Mouse (Mus musculus) heart, postnatal 25 days (tissue): ENCODE results near the gene Trpt1. TPM values are rescaled to one million over a fixed set of nuclear protein-coding genes. Genes with fewer than 3 reads are reported as not detected.
A peak's percentile ranks its signal among the peaks of the same experiment; 100 is the strongest.

Experiments used
- DNase-seq: peaks from one replicate; pipeline ENCODE4 v3.0.0; 2022; ENCODE audit warnings: low spot score
- intact Hi-C: fragments of 180-260 bp; cut with DNase I; formaldehyde crosslinking; loops from one replicate; pipeline ENCODE4 v1.15.1; 2025
- total RNA-seq, 2 experiments: library from RNA; stranded (reverse); gene quantifications; 2 replicates each; pipeline ENCODE4 v1.2.3; 2021

Gene Trpt1
- total RNA-seq, 2 experiments from 2014 or later: 23.1 to 24.0 TPM

DNA sequence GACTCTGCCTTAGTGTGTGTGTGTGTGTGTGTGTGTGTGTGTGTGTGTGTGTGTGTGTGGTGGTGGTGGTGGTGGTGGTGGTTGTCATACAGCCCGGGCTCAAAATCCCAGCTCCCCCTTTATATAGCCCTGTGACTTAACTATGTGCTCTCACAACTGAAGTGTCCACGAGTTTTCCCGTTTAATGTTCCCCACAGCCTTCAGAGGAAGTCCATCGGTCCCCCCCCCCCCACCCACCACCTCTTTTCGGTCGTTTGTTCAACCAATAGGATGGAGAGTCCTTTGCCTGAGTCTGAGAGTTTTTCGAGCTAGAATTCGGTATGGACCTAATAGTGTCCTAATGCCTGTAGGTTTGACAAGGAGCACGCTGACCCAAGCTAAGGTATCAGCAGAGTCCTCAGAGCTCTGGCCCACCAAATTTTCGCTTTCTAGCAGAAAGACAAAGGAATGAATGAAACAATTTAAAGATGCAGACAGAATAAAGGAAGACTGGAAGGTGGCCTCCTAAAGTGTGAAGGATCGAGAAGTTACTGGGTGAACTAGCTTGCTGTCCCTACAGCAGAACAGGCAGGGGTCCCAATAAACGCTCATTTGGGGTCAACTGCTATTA, 22.2 kb upstream of the Trpt1 start:
- intact Hi-C loops: no loop called here
- DNase-seq: no peak

DNA sequence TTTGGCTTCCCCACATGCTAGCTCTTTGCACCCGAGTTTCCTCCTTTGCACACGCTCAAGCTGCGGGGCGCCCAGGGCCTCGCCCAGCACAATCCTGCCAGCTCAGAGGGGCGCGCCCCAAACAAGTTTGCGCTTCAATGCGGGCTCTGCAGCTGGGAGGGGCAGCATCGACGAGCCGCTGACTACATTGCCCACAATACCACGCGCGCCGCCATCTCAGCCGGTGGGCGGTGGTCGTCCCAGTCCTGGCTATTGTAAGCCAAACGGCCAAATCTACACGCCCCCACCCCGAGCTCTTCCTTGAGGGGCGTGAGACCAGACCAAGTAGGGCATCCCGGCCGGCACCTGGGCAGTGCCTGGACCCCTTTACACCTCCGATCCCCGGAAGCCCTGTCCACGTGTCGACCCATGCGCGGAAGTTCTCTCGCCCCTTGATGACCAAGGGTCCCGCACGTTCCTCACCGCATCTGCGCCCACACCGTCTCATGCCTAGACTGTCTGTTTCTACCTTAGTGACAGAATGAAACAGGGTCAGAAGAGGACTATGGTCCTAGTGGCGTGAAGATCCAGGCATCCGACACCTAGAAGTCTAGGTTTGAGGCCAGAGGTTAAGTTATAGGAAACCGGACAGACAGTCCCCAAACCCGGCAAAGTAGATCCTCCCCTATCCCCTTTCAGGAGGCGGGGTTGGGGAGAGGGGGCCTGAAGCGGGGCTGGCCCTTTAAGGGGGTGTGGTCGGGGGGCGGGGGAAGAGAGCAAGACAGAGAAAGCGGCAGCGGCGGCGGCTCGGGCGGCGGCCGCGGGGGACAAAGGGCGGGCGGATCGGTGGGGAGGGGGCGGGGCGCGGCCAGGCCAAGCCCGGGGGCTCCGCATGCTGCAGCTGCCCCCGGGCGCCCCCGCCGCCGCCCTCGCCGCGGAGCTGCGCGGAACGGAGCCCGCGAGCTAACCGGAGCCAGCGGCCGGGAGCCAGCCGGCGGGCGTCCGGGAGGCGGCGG, 21.4 kb upstream of the Trpt1 start, which contains the start of gene Ppp1r14b:
Gene Ppp1r14b, plus strand, starts transcription at position 758 of the 995 bp plus-strand sequence.
- intact Hi-C loops: loop anchor here (5.0 kb wide), 1 partner anchor 48 kb away; no protein-coding TSS in a partner anchor
- DNase-seq: peak; percentile 64

DNA sequence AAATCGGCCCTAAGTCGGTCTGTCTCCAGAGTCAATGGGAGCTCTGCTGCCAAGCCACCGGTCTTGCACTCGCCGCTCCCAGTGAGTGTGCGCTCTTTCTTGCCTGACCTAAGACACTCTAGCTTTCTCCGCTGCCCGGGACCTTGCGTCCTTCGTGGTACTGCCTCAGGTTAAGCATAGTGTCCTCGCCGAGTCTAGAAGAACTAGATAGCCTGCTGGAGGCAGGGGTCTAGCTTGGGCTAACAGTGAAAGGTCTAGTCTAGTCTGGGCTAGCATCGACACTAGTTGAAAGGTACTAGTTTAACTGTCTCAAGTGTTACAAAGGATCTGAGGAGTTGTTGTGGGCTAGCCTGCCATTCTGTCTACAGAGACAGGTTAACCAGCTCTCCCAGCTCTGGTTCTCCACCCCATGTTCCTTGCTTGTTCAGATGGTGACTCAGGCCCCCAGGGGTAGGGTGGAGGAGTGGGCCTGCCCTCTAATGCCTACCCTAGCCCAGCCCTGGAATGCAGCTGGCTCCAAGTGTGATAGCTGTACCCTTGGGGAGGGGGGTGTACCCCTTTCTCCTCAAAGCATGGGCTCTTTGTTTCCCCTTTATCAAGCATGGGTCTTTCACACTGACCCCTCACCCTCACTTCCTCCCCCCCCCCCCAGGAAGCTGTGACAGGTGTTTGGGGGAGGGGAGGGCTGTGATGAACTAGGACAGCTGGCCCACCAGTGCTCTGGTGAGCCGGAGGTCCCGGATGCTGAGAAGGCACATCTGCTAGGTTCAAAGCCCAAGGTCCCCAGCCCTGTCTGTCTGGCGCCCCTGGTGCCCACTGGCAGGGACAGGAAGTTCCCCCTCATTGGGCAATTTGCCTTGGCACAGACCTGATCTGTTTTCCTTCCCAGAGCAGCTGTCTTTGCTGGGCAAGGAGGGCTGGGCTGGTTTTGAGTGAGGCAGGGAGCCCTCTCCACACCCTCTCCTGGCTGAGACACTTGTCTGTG, 20.1 kb upstream of the Trpt1 start, which contains the start of gene Plcb3:
Gene Plcb3, minus strand, starts transcription at position 934 of the 985 bp plus-strand sequence.
- DNase-seq: peak; percentile 53
- intact Hi-C loops: loop anchor here (5.0 kb wide), 1 partner anchor 46 kb away; no protein-coding TSS in a partner anchor

DNA sequence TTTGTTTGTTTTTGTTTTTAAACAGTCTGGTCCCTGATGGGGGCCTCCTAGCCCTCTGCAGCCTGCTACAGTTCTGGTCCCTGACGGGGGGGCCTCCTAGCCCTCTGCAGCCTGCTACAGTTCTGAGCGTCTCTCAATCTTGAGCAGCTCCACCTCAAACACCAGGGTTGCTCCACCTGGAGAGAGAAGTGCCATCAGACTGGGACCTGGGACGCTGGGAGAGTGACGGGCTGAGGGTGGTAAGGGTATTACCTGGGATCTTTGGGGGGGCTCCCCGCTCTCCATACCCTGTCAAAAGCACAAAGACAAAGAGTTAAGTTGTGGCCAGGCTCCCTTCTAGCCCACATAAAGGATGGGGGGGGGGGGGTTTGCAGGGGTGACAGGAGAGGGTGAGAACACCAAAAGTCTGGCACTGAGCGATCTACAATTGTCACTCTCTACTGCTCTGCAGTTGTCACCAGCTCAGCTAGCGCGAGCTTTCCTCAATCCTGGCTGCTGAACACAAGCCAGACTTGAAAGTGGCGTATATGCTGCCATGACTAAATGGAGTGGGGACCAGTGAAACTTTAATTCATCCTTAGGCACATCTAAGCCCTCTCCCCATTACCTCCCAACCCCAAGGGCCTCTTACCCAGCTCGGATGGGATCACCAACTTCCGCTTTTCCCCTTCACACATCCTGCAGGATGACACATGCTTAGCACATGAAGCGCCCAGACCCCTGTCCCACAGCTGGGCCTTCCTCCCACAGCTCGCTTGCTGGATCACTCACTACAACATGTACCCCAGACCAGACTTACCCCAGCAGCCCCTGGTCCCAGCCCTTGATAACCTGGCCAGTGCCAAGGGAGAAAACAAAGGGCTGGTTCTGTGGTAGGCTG, 17.9 kb upstream of the Trpt1 start:
- no peak for DNase-seq
- intact Hi-C loops: loop anchor here (5.0 kb wide), 1 partner anchor 44 kb away; no protein-coding TSS in a partner anchor

DNA sequence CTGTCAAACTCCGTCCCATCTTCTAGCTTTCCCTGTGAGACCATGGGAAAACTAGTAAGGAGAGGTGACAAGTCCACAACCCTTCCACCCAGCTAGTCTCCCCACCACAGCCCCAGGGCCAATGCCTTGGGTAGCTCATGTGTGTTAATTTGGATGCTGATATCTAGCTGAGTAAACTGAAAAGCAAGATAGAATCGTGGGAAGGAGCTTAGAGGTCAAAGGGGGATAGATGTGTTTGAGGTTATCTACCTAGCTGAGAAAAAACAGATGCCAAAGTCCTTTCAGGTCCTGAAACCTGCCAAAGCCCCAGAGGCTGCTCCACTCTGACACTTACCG, 17.3 kb upstream of the Trpt1 start:
- intact Hi-C loops: loop anchor here (5.0 kb wide), 1 partner anchor 44 kb away; no protein-coding TSS in a partner anchor
- DNase-seq: no peak

DNA sequence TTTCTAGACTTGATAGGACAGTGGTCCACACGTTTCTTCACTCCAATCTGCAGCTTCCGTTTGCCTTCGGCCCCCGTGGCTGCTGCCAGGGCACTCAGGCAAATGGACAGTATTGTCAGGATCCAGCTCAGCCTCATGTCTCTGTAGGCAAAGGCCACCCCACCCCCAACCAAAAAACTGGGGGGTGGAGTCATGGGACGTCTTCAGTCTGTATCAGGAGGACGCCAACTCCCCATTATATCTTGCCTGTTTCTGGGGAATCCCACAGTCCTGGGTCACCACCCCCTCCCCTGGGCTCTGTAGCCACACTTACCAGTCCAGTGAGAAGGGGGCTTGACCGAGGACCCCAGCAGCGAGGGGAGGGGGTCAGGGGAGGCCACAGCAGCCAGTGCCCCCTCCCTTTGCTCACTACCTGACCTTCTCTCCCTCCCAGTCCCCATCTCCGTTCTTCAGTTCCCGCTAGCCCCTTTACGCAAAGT, 16.9 kb upstream of the Trpt1 start:
- intact Hi-C loops: loop anchor here (5.0 kb wide), 1 partner anchor 43 kb away; no protein-coding TSS in a partner anchor
- DNase-seq: no peak

DNA sequence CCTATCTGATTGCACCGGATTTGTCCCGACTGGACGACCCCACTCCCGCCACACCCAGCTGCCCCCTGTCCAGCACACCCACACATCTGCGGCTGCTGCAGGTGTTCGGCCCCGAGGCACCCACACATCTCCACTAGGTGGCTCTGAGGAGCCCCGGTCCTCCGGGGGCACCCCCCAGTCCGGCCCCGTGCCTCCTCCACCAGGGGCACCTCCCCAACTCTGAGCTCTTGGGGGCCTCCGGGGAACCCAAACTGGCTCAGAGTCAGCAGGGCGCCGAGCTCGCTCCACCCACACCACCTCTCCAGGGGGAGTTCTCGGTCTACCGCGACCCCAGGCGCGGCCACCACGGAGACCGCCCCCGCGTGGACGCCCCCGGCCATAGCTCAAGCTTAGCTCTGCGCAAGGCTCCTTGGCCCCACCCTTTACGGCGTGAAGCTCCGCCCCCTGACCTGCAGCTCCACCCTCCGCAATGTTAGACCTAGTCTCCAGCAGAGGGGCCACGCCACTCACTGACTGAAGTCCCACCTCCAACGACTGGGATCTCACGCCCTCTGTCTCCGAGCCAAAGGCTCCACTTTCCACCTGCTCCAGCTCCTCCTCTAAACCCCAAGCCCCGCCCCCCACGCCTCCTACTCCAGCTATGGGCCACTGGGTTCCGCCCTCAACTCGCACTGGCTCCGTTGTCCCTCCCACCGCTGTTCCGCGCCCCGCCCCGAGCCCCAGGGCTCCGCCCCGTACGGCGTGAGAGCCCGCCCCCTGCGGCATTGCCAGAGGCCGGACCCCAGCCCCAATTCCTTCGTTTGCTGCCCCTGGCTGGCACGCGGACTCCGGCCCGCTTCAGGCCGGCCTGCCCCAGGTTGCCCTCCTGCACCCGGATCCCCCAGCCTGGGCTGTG, 16.2 kb upstream of the Trpt1 start:
- intact Hi-C loops: loop anchor here (5.0 kb wide), 1 partner anchor 43 kb away; no protein-coding TSS in a partner anchor
- peak; percentile 98 for DNase-seq

DNA sequence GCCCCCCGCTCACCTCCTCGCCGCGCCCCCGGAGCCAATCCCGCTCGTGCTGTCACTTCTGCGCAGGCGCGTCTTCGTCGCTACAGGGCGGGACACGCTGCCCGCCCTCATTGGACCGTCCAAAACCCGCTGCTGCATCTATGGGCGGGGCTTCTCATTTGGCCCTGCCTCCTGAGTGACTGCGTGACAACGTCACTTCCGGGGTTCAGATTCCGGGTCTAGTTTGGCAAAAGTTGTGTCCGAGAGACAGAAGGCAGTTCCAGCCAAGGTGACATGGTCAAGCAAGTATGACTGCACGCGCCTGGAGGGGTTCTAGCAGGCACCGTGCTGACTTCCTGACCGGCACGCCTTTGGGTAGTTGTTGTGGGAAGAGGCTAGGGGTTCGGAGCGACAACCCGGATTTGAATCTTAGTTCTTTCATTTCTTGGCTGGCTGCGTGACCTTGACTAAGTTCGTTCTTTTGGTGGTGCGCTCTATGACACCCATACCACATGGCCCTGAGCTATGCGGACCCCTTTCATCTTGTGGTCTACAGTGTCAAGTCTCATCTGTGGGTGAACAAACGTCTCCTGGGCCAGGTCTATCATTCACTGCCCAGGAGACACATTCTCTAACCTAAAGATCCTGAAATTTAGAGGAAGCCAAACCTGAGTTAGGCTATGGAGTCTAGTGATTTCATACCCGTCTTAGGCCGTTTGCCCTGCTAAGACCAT, 15.4 kb upstream of the Trpt1 start, which contains the start of gene Fkbp2:
Gene Fkbp2, minus strand, starts transcription at position 121 of the 713 bp plus-strand sequence.
- intact Hi-C loops: no loop called here
- DNase-seq: peak; percentile 99

DNA sequence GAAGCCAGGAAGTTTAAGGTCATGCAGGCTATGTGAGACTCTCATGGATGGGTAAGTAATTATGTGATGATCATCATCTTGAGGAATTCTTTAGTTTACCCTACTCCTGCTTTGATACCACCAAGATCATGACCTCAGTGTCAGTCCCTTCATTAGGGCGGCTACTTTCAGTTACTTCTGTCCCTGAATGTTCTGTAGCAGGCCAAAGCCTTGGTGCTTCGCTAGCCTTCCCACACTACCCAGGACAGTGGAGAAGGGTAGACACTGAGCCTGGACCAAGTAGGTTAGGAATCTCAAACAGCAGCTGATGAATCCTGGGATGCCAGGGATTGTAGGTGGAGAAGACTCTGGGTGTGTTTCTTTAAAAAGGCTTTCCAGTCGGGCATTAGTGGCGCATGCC, 14.5 kb upstream of the Trpt1 start:
- intact Hi-C loops: no loop called here
- DNase-seq: no peak

DNA sequence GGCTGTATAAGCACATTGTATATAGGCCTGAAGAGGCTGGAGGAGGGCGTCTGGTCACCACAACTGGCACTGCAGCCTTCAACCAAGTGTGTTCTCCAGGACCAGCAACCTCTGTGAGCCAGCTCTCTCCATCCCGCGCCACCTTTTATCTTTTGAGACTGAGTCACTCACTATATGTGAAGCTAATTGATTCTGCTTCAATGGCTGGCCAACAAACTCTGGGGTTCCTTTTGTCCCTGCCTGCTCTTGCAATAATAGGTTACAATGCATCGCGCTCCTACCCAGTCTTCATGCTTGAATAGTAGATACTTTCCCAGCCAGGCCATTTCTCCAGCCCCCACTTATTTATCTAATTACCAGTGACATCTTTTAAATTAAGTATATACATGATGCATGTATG, 12.3 kb upstream of the Trpt1 start:
- intact Hi-C loops: no loop called here

DNA sequence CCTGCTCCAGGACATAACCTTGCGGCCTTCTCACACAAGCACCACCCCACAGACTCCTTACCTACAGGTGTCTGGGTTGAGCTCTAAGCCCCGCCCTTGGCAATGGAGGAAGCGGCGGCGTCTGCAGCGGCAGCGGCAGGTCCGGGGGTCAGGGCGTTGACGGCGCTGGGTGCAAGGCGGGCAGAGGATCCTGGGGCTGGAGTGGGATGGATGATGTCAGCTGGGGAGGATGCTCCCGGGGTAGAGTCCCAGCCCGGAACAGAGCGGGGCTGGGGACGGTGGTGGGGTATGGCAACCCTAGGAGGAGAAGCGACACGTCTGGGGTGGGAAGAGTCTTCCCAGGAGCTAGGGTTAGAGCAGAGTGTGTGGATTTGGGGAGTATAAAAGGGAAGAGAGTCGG, 10.6 kb upstream of the Trpt1 start:
- intact Hi-C loops: no loop called here

More for the DNA sequence above, 12.3 kb upstream of the Trpt1 start:
- DNase-seq: no peak

DNA sequence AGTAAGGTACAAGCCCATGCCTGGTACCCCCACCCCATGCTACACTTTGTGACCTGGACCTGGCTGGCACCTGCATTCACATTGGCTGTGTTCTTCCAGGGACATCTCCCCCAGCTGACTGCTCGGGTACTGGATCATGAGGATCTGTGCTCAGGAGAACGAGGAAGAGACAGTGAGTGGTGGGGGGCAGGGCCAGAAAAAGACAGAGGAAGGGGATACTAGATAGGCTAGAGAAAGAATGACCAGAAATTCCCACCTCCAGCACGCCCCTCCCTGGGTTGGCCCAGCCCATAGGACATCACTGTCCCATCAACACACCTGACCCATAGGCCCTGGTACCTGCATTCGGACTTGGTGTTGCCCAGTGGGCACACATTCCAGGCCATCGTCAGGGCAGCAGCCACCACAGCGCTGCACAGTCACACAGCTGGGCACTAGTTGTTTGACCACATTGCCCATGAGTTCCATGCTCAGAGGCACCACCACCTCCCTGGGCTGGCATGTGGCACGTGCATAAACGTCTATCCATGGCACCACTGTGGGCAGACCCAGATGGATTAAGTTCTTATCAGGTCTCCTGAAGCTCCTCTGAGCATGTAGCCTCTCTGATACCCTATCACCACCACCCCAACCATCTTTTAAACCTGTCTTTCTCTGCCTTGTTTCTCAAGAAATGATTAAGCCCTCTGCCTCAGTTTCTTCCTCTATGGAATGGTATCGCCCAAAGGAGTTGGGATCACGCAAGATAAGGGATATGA, 9.8 kb upstream of the Trpt1 start:
- intact Hi-C loops: no loop called here
- no peak for DNase-seq

More for the DNA sequence above, 10.6 kb upstream of the Trpt1 start:
- no peak for DNase-seq

DNA sequence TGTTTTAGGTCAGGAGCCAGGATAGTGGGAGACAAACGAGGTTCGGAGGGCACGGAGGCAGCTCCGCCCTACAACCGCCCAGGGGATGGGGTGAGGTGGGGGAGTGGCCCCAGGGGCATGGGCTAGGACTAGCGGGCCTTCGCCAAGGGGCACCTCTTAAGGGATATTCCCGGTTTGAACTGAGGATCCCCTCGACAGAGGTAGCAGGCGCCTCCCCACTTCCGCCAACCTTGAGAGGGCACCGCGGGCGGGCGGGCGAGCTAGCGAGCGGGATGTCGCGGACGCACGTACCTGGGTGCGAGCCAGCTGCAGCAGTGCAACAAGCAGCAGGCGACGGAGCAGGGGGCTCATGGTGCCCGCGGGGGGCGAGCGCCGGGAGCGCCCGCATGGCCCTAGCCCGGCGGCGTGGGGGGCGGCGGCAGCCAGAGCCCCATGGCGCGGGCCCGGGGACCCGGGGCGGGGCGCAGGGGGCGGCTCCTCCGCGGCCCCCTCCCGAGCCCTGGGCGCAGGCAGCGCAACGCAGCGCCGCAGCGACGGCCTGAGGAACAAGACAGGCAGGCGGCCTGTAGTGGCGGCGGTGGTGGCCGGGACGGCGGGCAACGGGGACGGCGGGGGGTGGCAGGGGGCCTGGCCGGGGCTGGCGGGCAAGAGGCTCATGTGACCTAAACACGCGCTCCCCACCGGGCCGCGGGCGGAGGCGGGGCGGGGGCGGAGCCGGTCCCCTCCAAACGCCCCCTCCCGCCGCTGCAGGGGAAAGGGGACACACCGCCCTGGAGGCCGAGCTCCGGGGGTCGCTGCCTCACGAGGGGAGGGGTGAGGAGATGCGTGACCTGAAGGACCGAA, 8.6 kb upstream of the Trpt1 start, which contains the start of gene Vegfb:
Gene Vegfb, minus strand, starts transcription at position 591 of the 843 bp plus-strand sequence.
- intact Hi-C loops: no loop called here
- peak; percentile 58 for DNase-seq

DNA sequence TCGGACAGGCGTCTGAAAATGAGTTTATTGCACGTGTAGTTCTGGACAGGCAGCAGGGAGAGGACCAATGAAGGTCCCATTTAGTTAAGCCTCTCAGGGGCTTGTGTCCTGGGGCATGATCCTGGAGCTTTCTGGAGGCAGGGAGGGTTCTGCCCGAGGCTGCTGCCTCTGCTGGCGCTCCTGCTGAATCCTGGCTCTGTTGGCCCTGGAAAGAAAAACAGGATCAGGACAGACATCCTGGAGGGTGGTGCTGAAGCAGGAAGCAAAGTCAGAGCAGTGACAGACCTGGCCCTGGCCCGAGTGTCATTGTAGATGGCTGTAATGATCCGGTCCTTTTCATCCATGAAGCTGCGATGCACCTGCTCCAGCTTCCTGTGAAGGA, 8.0 kb upstream of the Trpt1 start:
- no peak for DNase-seq
- intact Hi-C loops: no loop called here

DNA sequence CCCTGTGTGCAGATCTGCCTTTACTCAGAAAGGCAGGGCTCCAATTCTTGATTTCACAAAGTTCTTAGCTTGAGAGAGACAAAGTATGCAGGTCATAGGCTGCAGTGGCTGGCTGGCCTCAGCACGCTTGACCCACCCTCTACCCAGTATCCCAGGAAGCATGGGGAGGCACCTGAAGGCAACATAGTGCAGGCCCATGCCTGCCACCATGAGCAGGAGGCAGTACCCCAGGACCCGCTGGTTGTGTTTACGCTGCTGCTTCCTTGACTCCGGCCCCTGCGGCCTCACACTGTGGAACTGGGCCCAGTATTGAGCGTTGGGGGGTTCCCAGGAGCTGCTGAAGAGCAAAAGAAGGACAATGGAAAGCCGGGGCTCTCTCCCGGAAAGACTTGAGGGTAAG, 6.7 kb upstream of the Trpt1 start:
- intact Hi-C loops: no loop called here
- DNase-seq: no peak
